Mouse (Mus musculus) G1E (cell line): ENCODE measurements at regions not wholly inside any gene's neighbourhood (a gene's known extent, or its start where the extent isn't known, plus 50 kb on each side); places are given as distances from the start of the nearest gene placed in this dataset.

Experiments
- ATAC-seq: 2 replicates; pipeline ENCODE4 v1.8.0; 2016; ENCODE audit warnings: mild to moderate bottlenecking; ENCODE audit not compliant: insufficient number of reproducible peaks, poor library complexity, low FRiP score, severe bottlenecking; ENCODE audit errors: extremely low read depth
- DNase-seq: peaks from one replicate; pipeline ENCODE4 v3.0.0; 2012; ENCODE audit warnings: low spot score
- H3K27me3 ChIP-seq: 2 replicates; pipeline ENCODE4 v1.6.1; 2012; ENCODE audit warnings: mild to moderate bottlenecking, low read length, inconsistent platforms; ENCODE audit not compliant: insufficient read depth
- H3K36me3 ChIP-seq: replicated peaks from 2 replicates; pipeline ENCODE3; 2012; ENCODE audit warnings: mild to moderate bottlenecking, inconsistent platforms
- H3K4me1 ChIP-seq: 2 replicates; pipeline ENCODE4 v1.6.1; 2012; ENCODE audit warnings: low read depth, low read length, inconsistent platforms, mixed read lengths; ENCODE audit not compliant: insufficient read depth
- H3K4me3 ChIP-seq: 2 replicates; pipeline ENCODE4 v1.5.1; 2012; ENCODE audit warnings: low read depth, mild to moderate bottlenecking, inconsistent platforms, low read length, moderate library complexity, mixed read lengths
- H3K9me3 ChIP-seq: replicated peaks from 2 replicates; pipeline ENCODE4 v1.6.1; 2012; ENCODE audit warnings: inconsistent platforms
- CTCF ChIP-seq: IDR thresholded peaks from 2 replicates; pipeline ENCODE4 v1.5.1; 2012; ENCODE audit warnings: low read depth, low read length, inconsistent platforms, mixed read lengths
- GATA1 ChIP-seq: IDR thresholded peaks from 2 replicates; pipeline ENCODE4 v1.6.1; 2012; ENCODE audit warnings: borderline replicate concordance, low read length, inconsistent platforms, mixed read lengths
- GATA2 ChIP-seq: IDR thresholded peaks from 2 replicates; pipeline ENCODE4 v1.6.1; 2012; ENCODE audit warnings: low read depth, low read length, inconsistent platforms, borderline replicate concordance
- POLR2AphosphoS5 ChIP-seq: IDR thresholded peaks from 2 replicates; pipeline ENCODE4 v1.6.1; 2012; ENCODE audit warnings: low read depth, low read length, inconsistent platforms; ENCODE audit not compliant: insufficient replicate concordance
- TAL1 ChIP-seq: conservative IDR thresholded peaks from 2 replicates; pipeline ENCODE4 v1.6.1; 2012; ENCODE audit warnings: low read depth, low read length, inconsistent platforms, mixed read lengths

- Histone ChIP-seq H3K9me3 (peaks cover 2% of the 10 kb centered on the region; the same call in 1 of the 2 replicates), H3K36me3 (no peaks in the 10 kb centered on the region), H3K27me3 (no peaks in the 10 kb centered on the region), H3K4me3 (no peak overlapping the region), H3K4me1 (no peaks in the 10 kb centered on the region)
- ATAC-seq (no peak), DNase-seq (no peak)
- no peak for TF ChIP-seq TAL1
- no peak for TF ChIP-seq POLR2AphosphoS5
Measured at GRCm38 (mm10) chr2:137663171-137663570, 546.7 kb upstream of the Jag1 start.

- H3K36me3 ChIP-seq = no peaks in the 10 kb centered on the region
- H3K9me3 ChIP-seq = peaks cover 3% of the 10 kb centered on the region; the same call in 1 of the 2 replicates
- ATAC-seq (no peak), DNase-seq (no peak)
- no peak for TF ChIP-seq POLR2AphosphoS5
- TF ChIP-seq CTCF = no peak
- TF ChIP-seq TAL1 = no peak
- TF ChIP-seq GATA2 = no peak
- no peak for TF ChIP-seq GATA1
- H3K4me1 ChIP-seq = no peaks in the 10 kb centered on the region
- no peak overlapping the region for H3K4me3 ChIP-seq
- no peaks in the 10 kb centered on the region for H3K27me3 ChIP-seq
Measured at GRCm38 (mm10) chr2:137662216-137662615, 545.8 kb upstream of the Jag1 start.

GRCm38 (mm10) chr2:137660449-137660848, 544.0 kb upstream of the Jag1 start:
- H3K36me3 ChIP-seq = no peaks in the 10 kb centered on the region
- ATAC-seq = no peak
- H3K4me1 ChIP-seq = no peaks in the 10 kb centered on the region
- no peaks in the 10 kb centered on the region for H3K27me3 ChIP-seq
- TF ChIP-seq GATA2 = no peak
- TF ChIP-seq TAL1 = no peak
- TF ChIP-seq CTCF = no peak
- TF ChIP-seq GATA1 = no peak
- TF ChIP-seq POLR2AphosphoS5 = no peak
- DNase-seq = no peak
- peaks cover 3% of the 10 kb centered on the region; the same call in 1 of the 2 replicates for H3K9me3 ChIP-seq
- H3K4me3 ChIP-seq = no peak overlapping the region

- no peak for DNase-seq
- ATAC-seq = no peak
- Histone ChIP-seq H3K9me3 (0 out of 2 replicates have a peak, but pooled peaks cover 7% of the 10 kb centered on the region), H3K27me3 (no peaks in the 10 kb centered on the region), H3K4me1 (no peaks in the 10 kb centered on the region), H3K4me3 (no peak overlapping the region), H3K36me3 (no peaks in the 10 kb centered on the region)
- no peak for TF ChIP-seq GATA2
- TF ChIP-seq TAL1 = no peak
- no peak for TF ChIP-seq CTCF
- no peak for TF ChIP-seq POLR2AphosphoS5
Measured at GRCm38 (mm10) chr2:137654296-137654695, 537.9 kb upstream of the Jag1 start.

GRCm38 (mm10) chr2:137644160-137644559, 527.7 kb upstream of the Jag1 start:
- H3K4me1 ChIP-seq = no peaks in the 10 kb centered on the region
- no peak for ATAC-seq
- H3K4me3 ChIP-seq = no peak overlapping the region
- H3K9me3 ChIP-seq = peaks cover 12% of the 10 kb centered on the region
- no peak for DNase-seq
- H3K36me3 ChIP-seq = no peaks in the 10 kb centered on the region
- TF ChIP-seq TAL1 = no peak
- TF ChIP-seq POLR2AphosphoS5 = no peak
- no peak for TF ChIP-seq CTCF
- TF ChIP-seq GATA1 = no peak
- TF ChIP-seq GATA2 = no peak
- no peaks in the 10 kb centered on the region for H3K27me3 ChIP-seq

- Histone ChIP-seq H3K4me1 (no peaks in the 10 kb centered on the region), H3K27me3 (no peaks in the 10 kb centered on the region), H3K36me3 (no peaks in the 10 kb centered on the region), H3K9me3 (peaks cover 12% of the 10 kb centered on the region), H3K4me3 (no peak overlapping the region)
- TF ChIP-seq TAL1 (no peak), POLR2AphosphoS5 (no peak), GATA2 (no peak), CTCF (no peak), GATA1 (no peak)
- no peak for ATAC-seq
- no peak for DNase-seq
Measured at GRCm38 (mm10) chr2:137643269-137644055, 527.0 kb upstream of the Jag1 start.

GRCm38 (mm10) chr2:137635019-137635621, 518.7 kb upstream of the Jag1 start:
- TF ChIP-seq GATA2 (no peak), GATA1 (no peak), POLR2AphosphoS5 (no peak), TAL1 (no peak), CTCF (no peak)
- no peaks in the 10 kb centered on the region for H3K36me3 ChIP-seq
- peaks cover 5% of the 10 kb centered on the region; the same call in 1 of the 2 replicates for H3K9me3 ChIP-seq
- ATAC-seq (no peak), DNase-seq (no peak)
- no peaks in the 10 kb centered on the region for H3K27me3 ChIP-seq
- no peaks in the 10 kb centered on the region for H3K4me1 ChIP-seq
- no peak overlapping the region for H3K4me3 ChIP-seq
